Mouse (Mus musculus) 416B (cell line): ENCODE measurements around the gene Nms.

Experiments
- DNase-seq: peaks from one replicate; pipeline ENCODE4 v3.0.0; 2011; ENCODE audit warnings: low read depth

Nms gene

GRCm38 (mm10) chr1:38938849-38939248 lies at the start of gene Nms:
TSS of gene Nms (plus strand) at chr1:38939149.
- no peak for DNase-seq

GRCm38 (mm10) chr1:38891444-38891843 lies 47.5 kb upstream of the Nms start:
- no peak for DNase-seq

GRCm38 (mm10) chr1:38893081-38893480 lies 45.9 kb upstream of the Nms start:
- DNase-seq = no peak

GRCm38 (mm10) chr1:38897431-38898248 lies 41.3 kb upstream of the Nms start, which contains the start of gene Chst10:
TSS of gene Chst10 (minus strand) at chr1:38898161.
- no peak for DNase-seq

GRCm38 (mm10) chr1:38902571-38902970 lies 36.4 kb upstream of the Nms start:
- DNase-seq = peak; percentile 36

GRCm38 (mm10) chr1:38903985-38904384 lies 35.0 kb upstream of the Nms start:
- DNase-seq = no peak

GRCm38 (mm10) chr1:38928996-38929395 lies 10.0 kb upstream of the Nms start:
- DNase-seq = no peak

- no peak for DNase-seq
These were observed 9.5 kb upstream of the Nms start for GRCm38 (mm10) chr1:38929468-38929867.

- no peak for DNase-seq
These were observed 8.2 kb upstream of the Nms start for GRCm38 (mm10) chr1:38930767-38931166.

GRCm38 (mm10) chr1:38934668-38935067 lies 4.3 kb upstream of the Nms start:
- DNase-seq = peak; percentile 23

GRCm38 (mm10) chr1:38936780-38937179 lies 2.2 kb upstream of the Nms start:
- peak; percentile 61 for DNase-seq

GRCm38 (mm10) chr1:38939608-38940007 lies 659 bp downstream of the Nms start:
- peak; percentile 10 for DNase-seq

- DNase-seq = no peak
These were observed 17.5 kb downstream of the Nms start for GRCm38 (mm10) chr1:38956457-38956856.

GRCm38 (mm10) chr1:38969116-38969515 lies 30.2 kb downstream of the Nms start:
- DNase-seq = peak; percentile 28

- DNase-seq = no peak
These were observed 32.8 kb downstream of the Nms start for GRCm38 (mm10) chr1:38971712-38972111.

GRCm38 (mm10) chr1:38972986-38973592 lies 34.1 kb downstream of the Nms start:
- no peak for DNase-seq

- DNase-seq = no peak
These were observed 41.0 kb downstream of the Nms start for GRCm38 (mm10) chr1:38979953-38980352.

GRCm38 (mm10) chr1:38983870-38984269 lies 44.9 kb downstream of the Nms start:
- DNase-seq = peak; percentile 21

GRCm38 (mm10) chr1:38985308-38985707 lies 46.4 kb downstream of the Nms start, which contains the start of gene Pdcl3:
TSS of gene Pdcl3 (plus strand) at chr1:38985608.
- DNase-seq = no peak

GRCm38 (mm10) chr1:38987080-38987864 lies 48.3 kb downstream of the Nms start:
- peak; percentile 98 for DNase-seq

- no peak for DNase-seq
These were observed 48.9 kb downstream of the Nms start for GRCm38 (mm10) chr1:38987865-38988211.

- peak; percentile 23 for DNase-seq
These were observed 49.4 kb downstream of the Nms start for GRCm38 (mm10) chr1:38988357-38988756.

GRCm38 (mm10) chr1:38992365-38992764 lies 53.4 kb downstream of the Nms start:
- DNase-seq = no peak
